Mouse (Mus musculus) gastrocnemius, postnatal 4 days (tissue): Measurements from ENCODE around the gene Fbxl2. TPM values are rescaled to one million over a fixed set of nuclear protein-coding genes. Genes with fewer than 3 reads are reported as not detected.

Experiments
- DNase-seq, 2 experiments: peaks; one replicate each; pipeline ENCODE4 v3.0.0; 2021 to 2022; ENCODE audit warnings: low spot score in 2 of 2, mixed read lengths in 2 of 2
- total RNA-seq, 2 experiments: library from RNA; stranded (reverse); gene quantifications; 2 replicates each; pipeline ENCODE4 v1.2.3; 2021

The Fbxl2 gene
- total RNA-seq, 2 experiments from 2014 or later = 3.9 to 4.0 TPM

DNA sequence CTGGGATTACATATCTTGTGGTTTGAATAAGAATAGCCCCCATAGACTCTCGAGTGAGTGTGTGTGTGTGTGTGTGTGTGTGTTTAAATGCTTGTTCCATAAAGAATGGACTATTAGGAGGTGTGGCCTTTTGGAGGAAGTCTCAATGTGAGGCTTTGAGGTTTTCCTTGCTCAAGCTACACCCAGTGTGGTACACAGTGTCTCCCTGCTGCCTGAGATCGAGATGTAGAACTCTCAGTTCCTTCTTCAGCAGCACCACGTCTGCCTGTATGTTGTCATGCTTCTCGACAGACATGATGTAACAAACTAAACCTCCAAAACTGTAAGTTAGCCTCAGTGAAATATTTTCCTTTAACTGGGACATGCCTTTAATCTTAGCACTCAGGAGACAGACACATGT lies 117.4 kb downstream of the Fbxl2 start:
- DNase-seq = no peak

- no peak for DNase-seq
These were observed 121.1 kb downstream of the Fbxl2 start for GRCm38 (mm10) chr9:113924883-113925282.

DNA sequence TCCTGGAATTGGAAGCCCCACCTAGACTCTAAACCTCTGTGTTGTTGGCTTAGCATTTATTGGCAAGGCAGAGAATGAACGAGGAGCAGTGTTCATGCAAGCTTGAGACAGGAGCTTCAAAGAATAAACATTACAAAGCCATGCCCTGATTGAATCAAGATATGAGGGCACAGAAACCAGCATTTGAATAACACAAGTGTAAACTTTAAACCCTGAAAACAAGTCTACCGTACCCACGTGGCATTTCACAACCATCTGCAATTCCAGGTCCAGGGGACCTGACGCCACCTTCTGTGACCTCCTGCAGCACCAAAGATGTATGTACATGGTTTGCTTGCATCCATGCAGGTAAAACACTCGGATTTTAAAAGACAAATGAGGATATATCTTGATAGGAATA lies 123.3 kb downstream of the Fbxl2 start:
- no peak for DNase-seq

DNA sequence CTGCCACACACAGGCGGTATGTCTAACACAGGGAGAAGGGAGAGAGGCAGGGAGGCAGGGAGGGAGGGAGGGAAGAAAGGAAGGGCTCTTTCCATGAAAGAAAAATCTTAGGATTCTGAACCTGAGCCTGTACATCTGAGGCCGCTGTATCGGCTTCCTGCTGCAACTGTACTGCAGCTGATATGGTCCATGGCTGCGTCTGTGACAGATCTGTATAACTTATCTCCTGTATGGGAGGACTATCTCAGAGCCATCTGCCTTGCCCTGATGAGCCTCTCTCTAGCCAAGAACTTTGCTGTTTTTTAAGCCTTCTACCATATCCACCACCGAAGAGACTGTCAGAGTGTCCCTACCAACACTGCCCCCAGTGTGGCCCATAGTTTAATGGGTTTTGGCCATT lies 130.2 kb downstream of the Fbxl2 start:
- no peak for DNase-seq

Other genes starting within 250 kb of the Fbxl2 start
- gene Ubp1, start 115.3 kb downstream of the Fbxl2 start, total RNA-seq = 10 to 100 TPM; 37.0 to 42.3 TPM
- 1 to 10 TPM; 3.5 to 4.2 TPM for gene Susd5, start 10.9 kb upstream of the Fbxl2 start, total RNA-seq